Mouse (Mus musculus) liver, adult (tissue): ENCODE data around the gene Lrrc1.

Experiments
- GATA4 ChIP-seq: IDR thresholded peaks from 2 replicates; pipeline ENCODE4 v1.6.1; 2014; ENCODE audit warnings: mild to moderate bottlenecking, low read length; ENCODE audit not compliant: insufficient replicate concordance

Lrrc1 gene

DNA sequence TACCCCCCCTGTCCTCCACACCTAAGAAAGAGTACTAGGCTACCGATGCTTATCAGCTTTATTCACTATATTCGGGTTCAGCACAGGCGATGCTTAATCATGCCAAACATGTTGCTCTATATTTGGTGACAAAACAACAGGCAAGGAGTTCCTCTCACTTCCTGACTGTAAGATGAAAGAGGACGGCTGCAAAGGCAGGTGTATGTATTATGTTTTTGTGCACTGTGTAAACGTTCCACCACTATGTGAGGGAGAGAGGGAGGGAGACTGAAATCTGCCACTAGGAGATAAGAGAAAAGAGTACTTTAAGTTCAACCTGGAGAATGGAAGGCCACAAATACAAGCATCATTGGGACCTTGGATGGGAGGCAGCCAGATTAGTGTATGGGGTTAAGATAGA lies 77.7 kb downstream of the Lrrc1 start:
- TF ChIP-seq GATA4 = no peak

DNA sequence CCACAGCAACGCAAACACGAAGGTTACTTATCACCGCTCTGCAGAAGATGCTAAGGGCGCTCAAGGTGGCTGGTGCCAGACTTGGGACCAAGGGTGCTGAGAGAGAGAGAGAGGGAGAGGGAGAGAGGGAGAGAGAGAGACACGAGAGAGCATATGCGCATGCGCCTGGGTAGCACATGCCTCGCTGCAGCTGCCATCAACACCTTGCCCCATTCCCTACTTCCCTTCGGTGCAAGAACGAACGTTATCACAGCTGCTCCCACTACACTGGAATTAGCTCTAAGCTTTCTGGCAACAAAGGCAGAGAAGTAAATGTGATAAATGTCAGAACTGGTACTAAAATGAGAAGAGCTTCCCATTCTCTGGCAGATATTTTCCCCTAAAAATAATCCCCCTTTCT lies 79.3 kb downstream of the Lrrc1 start:
- TF ChIP-seq GATA4 = no peak

GRCm38 (mm10) chr9:77463861-77464260 lies 80.8 kb downstream of the Lrrc1 start:
- TF ChIP-seq GATA4 = no peak

- no peak for TF ChIP-seq GATA4
Measured at GRCm38 (mm10) chr9:77463195-77463594, 81.5 kb downstream of the Lrrc1 start.

DNA sequence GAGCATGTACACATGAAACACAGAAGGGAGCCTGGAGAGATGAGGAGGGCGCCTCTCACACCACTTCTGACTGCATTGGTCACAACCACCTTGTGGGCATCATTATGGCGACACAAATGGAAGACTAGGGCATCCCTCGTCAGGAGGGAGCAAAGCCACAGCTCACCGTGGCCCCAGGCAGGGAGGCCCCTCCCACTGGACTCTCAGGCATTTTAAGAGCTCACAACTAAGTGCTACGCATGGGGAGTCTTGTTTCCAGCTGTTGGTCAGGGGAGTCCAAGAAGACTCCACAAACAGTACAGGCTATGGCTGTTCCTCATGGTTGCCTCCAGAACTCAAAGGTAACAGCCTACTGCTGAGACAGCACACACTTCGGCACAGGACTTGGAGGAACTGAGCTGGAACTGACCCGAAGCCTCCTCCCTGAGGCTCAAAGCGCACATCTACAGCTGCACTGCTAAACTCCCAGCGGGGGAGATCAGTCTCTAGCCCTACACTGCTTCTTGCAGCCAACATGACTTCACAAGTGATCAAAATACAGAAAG lies 83.2 kb downstream of the Lrrc1 start:
- no peak for TF ChIP-seq GATA4

DNA sequence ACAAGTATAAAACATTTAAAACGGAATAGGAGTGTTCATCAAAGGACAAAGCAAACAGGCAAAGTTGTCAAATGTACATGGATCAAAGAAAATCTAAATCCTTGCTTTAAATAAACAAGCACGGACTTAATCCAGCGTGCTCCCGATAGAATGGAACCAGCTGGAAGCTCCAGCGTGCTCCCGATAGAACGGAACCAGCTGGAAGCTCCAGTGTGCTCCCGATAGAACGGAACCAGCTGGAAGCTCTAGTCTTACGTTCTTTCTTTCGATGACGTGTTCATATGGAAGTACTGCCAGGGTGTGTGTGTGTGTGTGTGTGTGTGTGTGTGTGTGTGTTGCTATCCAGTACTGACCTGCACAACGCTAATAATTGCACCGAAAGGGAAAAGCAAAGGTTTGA lies 84.3 kb downstream of the Lrrc1 start:
- no peak for TF ChIP-seq GATA4

DNA sequence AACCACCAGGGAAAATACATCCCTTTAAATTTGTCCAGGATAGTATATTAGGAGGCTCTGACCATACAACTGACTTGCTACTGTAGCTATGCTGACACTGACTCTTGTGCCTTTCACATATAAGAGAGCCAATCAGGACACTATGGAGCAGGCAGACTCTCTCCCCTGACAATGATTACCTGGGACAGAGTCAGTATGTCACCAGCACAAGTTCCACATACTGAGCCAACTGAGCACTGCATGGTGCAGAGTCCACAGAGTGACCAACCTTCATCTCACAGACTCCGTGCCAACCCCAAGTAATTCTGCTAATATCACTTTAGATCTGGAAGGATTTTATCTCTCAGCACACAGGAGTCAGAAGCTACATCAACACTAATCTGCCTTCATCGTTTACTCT lies 85.3 kb downstream of the Lrrc1 start:
- TF ChIP-seq GATA4 = no peak

- TF ChIP-seq GATA4 = no peak
Measured at GRCm38 (mm10) chr9:77456169-77456826, 88.4 kb downstream of the Lrrc1 start.

DNA sequence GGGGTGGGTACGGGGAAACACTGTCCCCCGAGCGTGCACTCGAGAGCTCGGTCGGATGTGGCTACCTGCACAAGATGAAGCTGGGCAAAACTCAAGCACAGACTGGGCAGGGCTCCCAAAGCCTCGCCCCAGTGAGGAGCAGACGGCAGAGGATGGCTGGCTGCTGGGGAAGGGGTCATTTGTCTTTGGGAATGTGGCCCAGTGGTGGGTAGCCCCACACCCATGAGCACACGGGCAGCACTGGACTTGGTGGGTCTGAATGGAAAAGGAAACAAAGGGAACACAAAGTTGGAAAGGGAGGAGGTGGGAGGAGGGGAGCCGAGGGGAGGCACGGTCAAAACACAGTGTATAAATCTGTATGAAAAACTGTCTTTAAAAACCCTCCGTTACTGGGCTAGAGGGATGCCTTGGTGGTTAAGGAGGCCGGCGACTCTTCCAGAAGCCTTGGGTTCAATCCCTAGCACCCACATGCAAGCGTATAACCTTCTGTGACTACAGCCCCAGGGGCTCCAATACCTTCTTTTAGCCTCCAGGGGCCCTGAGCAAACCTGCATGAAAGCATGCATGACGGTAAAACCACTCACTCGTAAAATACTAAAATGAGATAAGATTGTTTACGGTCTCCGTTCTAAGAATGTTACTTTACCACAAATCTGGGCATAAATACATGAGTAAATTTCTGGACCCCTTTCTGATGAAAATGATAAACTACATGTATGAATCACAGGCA lies 89.1 kb downstream of the Lrrc1 start:
- no peak for TF ChIP-seq GATA4

GRCm38 (mm10) chr9:77452046-77452807 lies 92.4 kb downstream of the Lrrc1 start:
- no peak for TF ChIP-seq GATA4

DNA sequence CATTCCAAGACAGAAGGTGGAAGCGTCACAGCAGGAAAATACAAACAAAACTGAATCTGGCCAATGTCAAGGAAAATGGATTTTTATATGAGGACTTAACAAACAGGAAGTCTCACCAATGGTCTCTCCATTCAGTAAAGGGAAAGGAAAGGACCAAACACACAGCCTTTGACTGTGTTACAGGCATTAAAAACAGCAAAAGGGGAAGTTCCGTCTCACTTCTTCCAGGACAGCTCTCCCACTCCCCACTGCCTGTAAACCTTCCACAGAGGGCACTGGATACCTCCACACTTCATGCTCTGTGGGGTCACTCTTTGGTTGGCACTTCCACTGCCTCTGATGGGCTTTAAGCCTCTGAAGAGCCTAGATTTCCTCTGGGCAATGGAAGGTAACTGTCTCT lies 94.2 kb downstream of the Lrrc1 start:
- TF ChIP-seq GATA4 = no peak

DNA sequence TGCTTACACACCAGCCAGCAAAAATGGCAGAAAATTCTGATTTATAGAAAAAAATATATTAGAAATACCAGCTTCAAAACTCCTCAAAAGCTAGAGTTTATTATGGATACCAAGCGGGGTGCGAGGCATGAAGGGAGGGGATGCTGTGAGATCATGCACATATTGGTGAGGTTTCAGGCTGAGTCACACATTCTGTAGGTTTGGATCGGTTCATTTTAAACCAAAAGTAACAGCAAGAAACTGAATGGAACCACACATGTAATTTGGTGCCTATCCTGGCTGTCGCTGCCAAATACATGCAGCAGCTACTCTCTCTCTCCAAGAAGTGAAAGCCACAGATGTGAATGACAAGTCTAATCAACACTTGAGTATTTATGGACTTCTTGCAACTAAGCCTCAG lies 99.8 kb downstream of the Lrrc1 start:
- TF ChIP-seq GATA4 = no peak

GRCm38 (mm10) chr9:77439371-77439770 lies 105.3 kb downstream of the Lrrc1 start:
- no peak for TF ChIP-seq GATA4

DNA sequence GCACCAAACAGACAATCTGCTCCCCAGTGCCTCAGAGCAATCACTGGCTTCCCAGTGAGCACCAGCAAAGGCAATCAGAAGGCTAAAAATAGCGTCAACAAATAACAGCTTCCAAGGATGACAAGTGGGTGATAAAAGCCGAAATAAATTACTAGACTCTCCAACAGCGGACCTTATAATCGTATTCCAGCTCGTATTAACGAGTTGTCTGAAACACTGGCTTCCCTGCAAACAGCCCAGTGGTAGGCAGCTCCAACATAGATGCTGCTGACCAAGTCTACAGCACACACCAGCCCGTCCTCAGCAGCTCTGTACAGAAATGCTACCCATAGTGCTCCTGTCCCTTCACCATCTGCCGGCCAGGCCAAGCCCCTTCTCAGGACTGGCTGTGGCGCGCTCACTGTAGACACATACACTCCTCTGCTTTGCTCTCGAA lies 105.8 kb downstream of the Lrrc1 start:
- no peak for TF ChIP-seq GATA4

DNA sequence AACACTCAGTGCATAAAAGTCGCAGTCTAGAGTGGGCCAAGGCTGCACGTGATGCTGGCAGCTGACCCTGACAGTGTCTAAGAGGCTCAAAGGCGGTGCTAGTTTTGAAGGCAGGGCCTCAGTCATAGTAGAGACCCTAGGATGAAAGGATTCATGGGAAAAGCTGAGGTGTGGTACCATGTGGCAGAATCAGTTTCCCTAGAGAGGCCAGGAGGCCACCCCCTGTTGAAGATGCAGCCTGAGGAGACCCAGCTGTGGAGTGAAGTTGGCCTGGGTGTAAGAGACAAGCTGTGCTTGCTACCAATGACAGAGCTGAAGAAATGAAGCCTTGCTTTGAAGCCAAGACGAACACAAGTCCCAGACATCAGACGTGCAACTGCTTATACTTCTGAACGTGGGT lies 107.5 kb downstream of the Lrrc1 start:
- TF ChIP-seq GATA4 = no peak

DNA sequence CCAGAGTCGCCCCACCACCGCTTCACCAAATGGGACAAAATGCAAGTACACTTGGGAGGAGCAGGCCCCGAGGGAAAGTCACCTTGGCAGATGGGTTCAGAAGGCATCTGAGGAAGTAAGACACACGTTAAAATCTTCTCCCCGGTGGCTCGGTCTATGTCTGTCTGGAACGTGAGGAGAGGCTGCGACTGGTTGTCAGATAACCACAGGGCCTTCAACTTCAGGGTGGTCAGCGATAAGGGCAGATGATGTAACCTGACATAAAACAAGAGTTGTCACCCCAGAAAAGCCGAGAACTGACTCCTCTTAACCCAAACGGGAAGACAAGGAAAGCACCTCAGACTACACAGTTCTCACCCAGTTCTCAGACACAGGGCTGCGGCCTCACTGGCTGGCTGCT lies 109.7 kb downstream of the Lrrc1 start:
- TF ChIP-seq GATA4 = no peak

GRCm38 (mm10) chr9:77433476-77433875 lies 111.2 kb downstream of the Lrrc1 start:
- no peak for TF ChIP-seq GATA4

GRCm38 (mm10) chr9:77432030-77432429 lies 112.6 kb downstream of the Lrrc1 start:
- TF ChIP-seq GATA4 = no peak
